In genomic region chr19:57306601-57307000, GRCm38 (mm10) we compare ENCODE assay signal across 25 mouse cellular contexts. TPM values are rescaled to one million over a fixed set of nuclear protein-coding genes. Genes with fewer than 3 reads are reported as not detected.
DNase-seq lines count a peak whose midpoint lies in the region; ATAC-seq and TF ChIP-seq lines count a peak whose summit lies in the region.
"Had no signal": no experiment of that assay in that cellular context is flagged by ENCODE, and none has a peak within 500 bp of the region (broad histone marks: within the 10 kb centered on the region; RNA-seq: fewer than 3 reads in every experiment).

No protein-coding gene starts in this region.

- H3K36me3 ChIP-seq in hindbrain, postnatal 0 days (ENCODE audit: insufficient read depth, low read length) = no peaks in the 10 kb centered on the region
- no peaks in the 10 kb centered on the region for H3K36me3 ChIP-seq in hindbrain, embryonic 14.5 days (replicated peaks; ENCODE audit: control insufficient read depth, insufficient read depth)
- no peaks in the 10 kb centered on the region for H3K36me3 ChIP-seq in lung, embryonic 16.5 days (ENCODE audit: control insufficient read depth, insufficient read depth, low read length)
- H3K36me3 ChIP-seq: embryonic facial prominence, embryonic 12.5 days; heart, embryonic 12.5 days; hindbrain, embryonic 15.5 days; midbrain, embryonic 13.5 days; neural tube, embryonic 13.5 days had no signal

- H3K9me3 ChIP-seq in hindbrain, postnatal 0 days (ENCODE audit: low read length) = no peaks in the 10 kb centered on the region
- H3K9me3 ChIP-seq in hindbrain, embryonic 14.5 days (ENCODE audit: control insufficient read depth, low read length) = no peaks in the 10 kb centered on the region
- H3K9me3 ChIP-seq in lung, embryonic 16.5 days (ENCODE audit: control insufficient read depth, low read length) = no peaks in the 10 kb centered on the region
- H3K9me3 ChIP-seq: embryonic facial prominence, embryonic 12.5 days; heart, embryonic 12.5 days; hindbrain, embryonic 15.5 days; midbrain, embryonic 13.5 days; neural tube, embryonic 13.5 days had no signal

- H3K9ac ChIP-seq in hindbrain, postnatal 0 days (replicated peaks; ENCODE audit: low read length) = no peak overlapping the region
- no peak overlapping the region for H3K9ac ChIP-seq in hindbrain, embryonic 14.5 days
- H3K9ac ChIP-seq in lung, embryonic 16.5 days (ENCODE audit: low read length) = no peak overlapping the region
- H3K9ac ChIP-seq: embryonic facial prominence, embryonic 12.5 days; heart, embryonic 12.5 days; hindbrain, embryonic 15.5 days; midbrain, embryonic 13.5 days; neural tube, embryonic 13.5 days had no signal

- WGBS in hindbrain, postnatal 0 days = 54% methylated on average over 4 of the region's 4 CpGs
- 61% methylated on average over 4 of the region's 4 CpGs for WGBS in hindbrain, embryonic 14.5 days
- WGBS in lung, embryonic 16.5 days = 24% methylated on average over 4 of the region's 4 CpGs

- no peak for ATAC-seq in hindbrain, postnatal 0 days
- no peak for ATAC-seq in hindbrain, embryonic 14.5 days (ENCODE audit: low FRiP score)
- 0 out of 2 replicates have a peak, but pooled peaks have one; percentile 47 for ATAC-seq in lung, embryonic 16.5 days (ENCODE audit: low read depth)
- ATAC-seq: CD4-positive, CD25-positive, alpha-beta regulatory T cell, adult 4 months; midbrain, embryonic 13.5 days had no signal

- DNase-seq in gastrocnemius, adult 2 months = no peak
- no peak for DNase-seq in gastrocnemius, adult 8-10 months (ENCODE audit: low spot score in 2 of 2)
- peak; percentile 28 for DNase-seq in hindbrain, postnatal 0 days (ENCODE audit: low spot score)
- DNase-seq in hindbrain, embryonic 14.5 days (ENCODE audit: low spot score) = no peak
- no peak for DNase-seq in lung, postnatal 10 days
- DNase-seq: adrenal gland, postnatal 14 days; cerebellum, adult 8-10 months; cerebellum, postnatal 36 days; gastrocnemius, postnatal 25 days; kidney, adult 18-20 months; kidney, postnatal 4 days; right cerebral cortex, postnatal 4 days; thymus, adult 18-20 months; thymus, postnatal 25 days had no signal

- intact Hi-C loops in gastrocnemius, adult 2 months (cut with DNase I) = no loop called here

- H3K4me1 ChIP-seq in hindbrain, postnatal 0 days (ENCODE audit: insufficient read depth, low read length) = peaks cover 6% of the 10 kb centered on the region; the same call in 1 of the 2 replicates
- H3K4me1 ChIP-seq in hindbrain, embryonic 14.5 days (replicated peaks; ENCODE audit: control insufficient read depth, insufficient read depth, low read length) = no peaks in the 10 kb centered on the region
- H3K4me1 ChIP-seq in lung, embryonic 16.5 days (replicated peaks; ENCODE audit: control insufficient read depth, insufficient read depth, low read length) = peaks cover 5% of the 10 kb centered on the region; the same call in 1 of the 2 replicates
- peaks cover 44% of the 10 kb centered on the region for H3K4me1 ChIP-seq in brown adipose tissue, adult 24 weeks (ENCODE audit: control insufficient read depth, insufficient read depth, insufficient read length, low read length)
- H3K4me1 ChIP-seq: embryonic facial prominence, embryonic 12.5 days; hindbrain, embryonic 15.5 days; neural tube, embryonic 13.5 days had no signal

- H3K27ac ChIP-seq in gastrocnemius, adult 2 months = peak overlapping the region; percentile 74
- no peak overlapping the region for H3K27ac ChIP-seq in hindbrain, postnatal 0 days
- H3K27ac ChIP-seq in hindbrain, embryonic 14.5 days = no peak overlapping the region
- no peak overlapping the region for H3K27ac ChIP-seq in lung, embryonic 16.5 days (ENCODE audit: low read length)
- peak overlapping the region; percentile 31; the same call in 1 of the 2 replicates for H3K27ac ChIP-seq in brown adipose tissue, adult 24 weeks (replicated peaks; ENCODE audit: low read depth, low read length)
- H3K27ac ChIP-seq: embryonic facial prominence, embryonic 12.5 days; hindbrain, embryonic 15.5 days; kidney, postnatal 0 days; macrophage; midbrain, embryonic 13.5 days; neural tube, embryonic 13.5 days; stomach, postnatal 0 days had no signal

- H3K27me3 ChIP-seq in hindbrain, postnatal 0 days (ENCODE audit: insufficient read depth, low read length) = no peaks in the 10 kb centered on the region
- no peaks in the 10 kb centered on the region for H3K27me3 ChIP-seq in hindbrain, embryonic 14.5 days (ENCODE audit: control insufficient read depth, insufficient read depth, low read length)
- H3K27me3 ChIP-seq in lung, embryonic 16.5 days (ENCODE audit: control insufficient read depth, insufficient read depth, low read depth, low read length) = no peaks in the 10 kb centered on the region
- H3K27me3 ChIP-seq: embryonic facial prominence, embryonic 12.5 days; heart, embryonic 12.5 days; hindbrain, embryonic 15.5 days; midbrain, embryonic 13.5 days; neural tube, embryonic 13.5 days had no signal

- H3K4me3 ChIP-seq in gastrocnemius, adult 2 months = no peak overlapping the region
- H3K4me3 ChIP-seq in hindbrain, postnatal 0 days (ENCODE audit: low read length) = no peak overlapping the region
- no peak overlapping the region for H3K4me3 ChIP-seq in hindbrain, embryonic 14.5 days (replicated peaks; ENCODE audit: low read length)
- H3K4me3 ChIP-seq in lung, embryonic 16.5 days (ENCODE audit: low read length) = no peak overlapping the region
- H3K4me3 ChIP-seq in brown adipose tissue, adult 24 weeks (ENCODE audit: insufficient read depth, low read depth, low read length) = no peak overlapping the region
- H3K4me3 ChIP-seq: embryonic facial prominence, embryonic 12.5 days; heart, embryonic 12.5 days; hindbrain, embryonic 15.5 days; midbrain, embryonic 13.5 days; neural tube, embryonic 13.5 days had no signal

- no peak overlapping the region for H3K4me2 ChIP-seq in hindbrain, postnatal 0 days (ENCODE audit: low read depth, low read length)
- no peak overlapping the region for H3K4me2 ChIP-seq in hindbrain, embryonic 14.5 days (replicated peaks)
- H3K4me2 ChIP-seq in lung, embryonic 16.5 days (ENCODE audit: low read depth, low read length) = no peak overlapping the region
- H3K4me2 ChIP-seq: embryonic facial prominence, embryonic 12.5 days; hindbrain, embryonic 15.5 days; midbrain, embryonic 13.5 days; neural tube, embryonic 13.5 days had no signal

- no peak for TF ChIP-seq CTCF in gastrocnemius, adult 2 months (IDR thresholded peaks at IDR 0.05)
- no peak for TF ChIP-seq CTCF in hindbrain, postnatal 0 days (IDR thresholded peaks at IDR 0.05; ENCODE audit: low read depth)

RNA-seq across cellular contexts. Expression of gene Ablim1, which starts 8.1 kb away (rescaled TPM):
- 10 to 100 TPM; 38.5 to 56.1 TPM for total RNA-seq in gastrocnemius, adult 2 months (2021)
- total RNA-seq in gastrocnemius, adult 8-10 months (2022) = 10 to 100 TPM; 37.8 to 51.1 (median 48.1) TPM
- total RNA-seq in hindbrain, postnatal 0 days (2014; rRNA removed) = 71.7 and 110 TPM in 2 replicates
- 43.0 and 44.7 TPM in 2 replicates for polyA plus RNA-seq in hindbrain, postnatal 0 days (2015; fragmentation: Nextera tagmentation; extraction: Ambion mirVana)
- polyA plus RNA-seq in hindbrain, embryonic 14.5 days (2014; fragmentation: Nextera tagmentation; extraction: Ambion mirVana) = 56.6 and 61.8 TPM in 2 replicates
- 53.3 and 54.5 TPM in 2 replicates for polyA plus RNA-seq in lung, embryonic 16.5 days (2015; fragmentation: Nextera tagmentation; extraction: Ambion mirVana)
- 52.5 and 54.2 TPM in 2 replicates for polyA plus RNA-seq in brown adipose tissue, adult 24 weeks (2012; ENCODE audit: insufficient read depth, insufficient read length, missing spikeins)

RNA-seq across cellular contexts. Expression of gene Fam160b1, which starts 53.9 kb away (rescaled TPM):
- total RNA-seq in gastrocnemius, adult 2 months (2021) = 10 to 100 TPM; 12.0 to 17.4 TPM
- total RNA-seq in gastrocnemius, adult 8-10 months (2022) = 10 to 100 TPM in 3 of 4 experiments, 1 to 10 TPM in 1; 10.0 to 12.1 (median 12.0) TPM
- 18.2 and 19.7 TPM in 2 replicates for total RNA-seq in hindbrain, postnatal 0 days (2014; rRNA removed)
- polyA plus RNA-seq in hindbrain, postnatal 0 days (2015; fragmentation: Nextera tagmentation; extraction: Ambion mirVana) = 10.9 and 11.2 TPM in 2 replicates
- 17.4 and 18.5 TPM in 2 replicates for polyA plus RNA-seq in hindbrain, embryonic 14.5 days (2014; fragmentation: Nextera tagmentation; extraction: Ambion mirVana)
- 15.0 and 15.5 TPM in 2 replicates for polyA plus RNA-seq in lung, embryonic 16.5 days (2015; fragmentation: Nextera tagmentation; extraction: Ambion mirVana)
- polyA plus RNA-seq in brown adipose tissue, adult 24 weeks (2012; ENCODE audit: insufficient read depth, insufficient read length, missing spikeins) = 9.0 and 9.3 TPM in 2 replicates

Comparison
In these comparisons a context has a peak if more than half of its experiments do, and no peak if none do; other contexts are left out.
1. H3K27ac ChIP-seq: peak in gastrocnemius, adult 2 months (single experiment) and brown adipose tissue, adult 24 weeks (single experiment); none in hindbrain, postnatal 0 days (single experiment), hindbrain, embryonic 14.5 days (single experiment) and lung, embryonic 16.5 days (single experiment).